Mouse (Mus musculus): ENCODE data around the gene Zfp579.

GRCm38 (mm10) chr7:5014251-5015117 lies 18.5 kb upstream of the Zfp579 start, which contains the start of the genes Zfp524 and Fiz1:
- TF ChIP-seq POLR2A (IDR thresholded peaks at IDR 0.05; ENCODE audit: insufficient read depth, low read length): no peak
- no peak for TF ChIP-seq CTCF (IDR thresholded peaks at IDR 0.05; ENCODE audit: low read depth, low read length)

All from ES-Bruce4 (cell line).